Mouse (Mus musculus) brain, embryonic 14.5 days (tissue): ENCODE results near the gene Atp1b1.

ENCODE experiments used
- CTCF ChIP-seq: fragments of 200-500 bp; IDR thresholded peaks from 2 replicates; pipeline ENCODE4 v1.5.1; 2012; ENCODE audit warnings: inconsistent platforms, mild to moderate bottlenecking, moderate library complexity, borderline replicate concordance; ENCODE audit not compliant: insufficient read depth, insufficient read length; ENCODE audit errors: extremely low read depth
- POLR2A ChIP-seq: fragments of 200-500 bp; IDR thresholded peaks from 2 replicates; pipeline ENCODE4 v1.6.1; 2012; ENCODE audit warnings: mild to moderate bottlenecking, inconsistent platforms, borderline replicate concordance; ENCODE audit not compliant: poor library complexity, insufficient read depth, insufficient read length, severe bottlenecking; ENCODE audit errors: extremely low read depth

DNA sequence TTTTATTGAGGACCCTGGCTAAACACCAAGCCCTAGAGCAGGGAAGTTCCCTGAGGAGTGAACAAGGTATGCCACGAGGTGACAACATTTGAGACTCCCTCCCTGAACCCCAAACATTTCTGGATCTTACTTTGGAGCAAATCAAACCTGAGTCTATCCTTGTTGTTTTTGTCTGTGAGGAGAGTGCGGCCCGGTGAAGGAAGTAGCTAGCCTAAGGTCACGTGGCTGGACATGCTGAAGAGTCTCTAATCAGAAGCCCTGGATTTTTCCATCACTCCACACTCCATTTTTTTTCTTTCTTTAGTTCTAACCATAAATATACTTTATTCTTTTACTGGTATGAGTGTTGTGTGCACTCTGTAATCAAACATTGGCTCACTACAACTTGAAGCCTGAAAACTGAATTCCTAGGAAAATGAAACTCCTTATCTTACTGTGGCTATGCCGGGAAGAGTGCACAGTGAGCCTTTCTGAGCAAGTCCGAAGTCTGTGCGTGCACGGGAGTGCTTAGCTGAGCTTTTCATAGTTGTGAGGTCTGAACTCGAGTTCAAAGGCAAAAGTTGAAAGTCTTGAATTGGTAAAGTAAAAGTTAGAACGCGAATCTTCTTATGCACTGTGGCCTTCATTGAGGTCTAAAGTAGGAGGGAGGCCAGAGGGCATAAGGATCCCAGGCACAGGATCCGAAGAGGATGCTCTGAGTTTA, 41.3 kb downstream of the Atp1b1 start:
- TF ChIP-seq CTCF (no peak), POLR2A (no peak)
